Mouse (Mus musculus): ENCODE data around the gene Pex6. TPM values are rescaled to one million over a fixed set of nuclear protein-coding genes. Genes with fewer than 3 reads are reported as not detected.

Gene Pex6
- polyA plus RNA-seq, 1 experiment from 2014 or later = 21.4 TPM

DNA sequence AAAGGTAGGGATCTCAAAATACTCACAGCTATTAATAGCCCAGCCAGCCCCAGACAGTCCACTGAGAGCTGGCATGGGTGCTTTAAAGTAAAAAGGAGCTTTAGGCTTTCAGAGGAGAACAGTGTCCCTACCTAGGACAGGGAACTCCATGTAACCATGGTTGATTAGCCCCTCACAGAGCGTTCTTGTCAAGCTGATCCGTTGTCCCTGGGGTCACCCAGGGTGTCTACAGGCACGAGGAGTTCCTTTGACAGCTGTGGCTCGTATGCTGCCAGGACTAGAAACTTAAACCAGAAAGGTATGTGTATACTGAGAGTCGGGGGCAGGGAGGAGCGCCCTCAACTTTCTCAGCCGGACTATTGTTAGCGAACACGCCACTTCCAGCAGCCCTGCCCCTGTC, 32.4 kb upstream of the Pex6 start:
- Histone ChIP-seq H3K4me1 (replicated peaks; ENCODE audit: control insufficient read depth, insufficient read depth, low read length) (peaks cover 13% of the 10 kb centered on the region), H3K36me3 (ENCODE audit: control insufficient read depth, insufficient read depth, low read length) (peaks cover 8% of the 10 kb centered on the region), H3K9me3 (ENCODE audit: control insufficient read depth, low read length) (no peaks in the 10 kb centered on the region), H3K4me3 (ENCODE audit: low read depth, low read length) (no peak overlapping the region), H3K27ac (ENCODE audit: low read depth, low read length) (no peak overlapping the region), H3K4me2 (ENCODE audit: low read depth, low read length, severe bottlenecking) (peak overlapping the region; percentile 60), H3K27me3 (ENCODE audit: control insufficient read depth, insufficient read depth, low read length) (no peaks in the 10 kb centered on the region), H3K9ac (ENCODE audit: low read length) (peak overlapping the region; percentile 64)
- no peak for DNase-seq (ENCODE audit: low spot score)
- ATAC-seq (replicated peaks; ENCODE audit: low FRiP score) = no peak
- 69% methylated on average over 9 of the region's 9 CpGs for WGBS

DNA sequence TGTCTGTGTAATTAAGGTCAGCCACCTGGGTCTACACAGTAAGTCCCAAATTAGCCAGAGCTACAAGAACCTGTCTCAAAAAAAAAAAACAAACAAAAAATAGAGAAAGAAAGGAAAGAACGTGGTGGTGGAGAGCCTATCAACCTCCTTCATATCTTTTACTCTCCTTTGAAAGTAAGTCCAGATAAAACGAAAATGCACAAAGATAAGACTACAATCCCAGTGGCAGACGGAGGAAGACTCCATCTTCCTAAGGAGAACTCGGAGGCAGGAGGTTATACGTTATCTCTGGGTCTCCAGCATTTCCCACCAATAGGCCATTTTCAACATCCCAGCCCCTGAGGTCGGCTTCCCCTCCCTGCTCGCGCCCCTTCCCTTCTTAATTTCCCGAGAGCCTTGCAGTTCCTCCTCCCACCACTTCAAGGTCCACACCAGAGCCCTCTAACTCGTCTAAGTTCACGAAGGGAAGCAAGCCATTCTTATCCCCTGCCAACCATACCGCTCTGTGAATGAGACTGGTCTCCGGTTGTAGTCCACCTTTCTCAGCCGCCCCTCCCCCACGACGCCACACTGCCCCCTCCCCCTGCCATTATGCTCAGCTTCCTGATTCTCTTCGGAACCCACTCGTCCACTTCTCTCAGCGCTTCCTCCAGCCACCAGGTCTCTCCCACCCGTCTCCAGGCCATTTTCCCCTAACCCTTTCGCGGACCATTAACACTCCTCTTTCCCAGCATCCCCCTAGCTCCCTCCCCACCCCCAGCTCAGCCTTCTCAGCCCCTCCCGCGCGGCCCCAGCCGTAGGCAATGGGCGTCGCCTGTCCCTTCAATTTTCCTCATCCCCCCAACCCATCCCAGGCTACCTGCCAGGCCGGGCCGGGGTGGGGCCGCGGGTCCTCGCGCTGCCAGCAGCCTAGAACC, 31.2 kb upstream of the Pex6 start:
- DNase-seq (ENCODE audit: low spot score) = peak; percentile 82

DNA sequence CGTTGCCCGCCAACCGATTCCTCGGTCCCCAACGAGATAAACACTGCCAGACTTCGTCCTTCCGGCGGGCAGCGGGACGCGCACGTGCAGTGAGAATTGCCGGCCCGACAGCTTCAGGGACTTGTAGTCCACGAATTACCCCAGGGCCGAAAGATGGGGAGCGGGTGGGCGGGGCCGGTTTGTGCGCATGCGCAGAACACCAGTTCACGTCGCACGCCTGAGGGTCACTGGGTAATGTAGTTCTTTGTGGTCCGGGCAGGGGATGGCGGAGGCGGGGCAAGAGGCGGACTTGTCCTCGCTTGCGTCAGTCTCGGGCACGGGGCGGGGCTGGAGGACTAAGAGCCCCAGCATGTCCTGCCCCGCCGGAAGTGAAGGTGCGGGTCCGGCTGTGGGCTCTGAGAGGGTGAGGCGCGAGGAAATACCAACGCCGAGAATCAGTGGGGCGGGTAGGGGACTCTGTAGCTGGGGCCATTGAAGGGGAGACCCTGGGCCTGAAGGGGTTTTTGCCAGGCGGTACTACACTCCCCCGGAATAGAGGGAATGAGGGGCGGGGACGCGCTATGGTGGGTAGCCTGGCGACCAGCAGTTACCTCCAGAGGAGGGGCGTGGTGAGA, 30.4 kb upstream of the Pex6 start, which contains the start of gene Klhdc3:
Gene Klhdc3, minus strand, starts transcription at position 155 of the 614 bp plus-strand sequence.
- Histone ChIP-seq H3K4me1 (replicated peaks; ENCODE audit: control insufficient read depth, insufficient read depth, low read length) (peaks cover 8% of the 10 kb centered on the region; the same call in 1 of the 2 replicates), H3K36me3 (ENCODE audit: control insufficient read depth, insufficient read depth, low read length) (peaks cover 15% of the 10 kb centered on the region), H3K4me2 (ENCODE audit: low read depth, low read length, severe bottlenecking) (peak within 1 kb of the TSS; percentile 66), H3K27me3 (ENCODE audit: control insufficient read depth, insufficient read depth, low read length) (no peaks in the 10 kb centered on the region), H3K27ac (ENCODE audit: low read depth, low read length) (peak within 1 kb of the TSS; percentile 82), H3K9ac (ENCODE audit: low read length) (peak within 1 kb of the TSS; percentile 64), H3K9me3 (ENCODE audit: control insufficient read depth, low read length) (no peaks in the 10 kb centered on the region), H3K4me3 (ENCODE audit: low read depth, low read length) (peak within 1 kb of the TSS; percentile 84)
- ATAC-seq (replicated peaks; ENCODE audit: low FRiP score) = peak; percentile 97
- DNase-seq (ENCODE audit: low spot score) = peak; percentile 100
- WGBS = under 1% methylated on average over 48 of the region's 49 CpGs

More for the DNA sequence above, 31.2 kb upstream of the Pex6 start:
- peaks cover 15% of the 10 kb centered on the region for H3K36me3 ChIP-seq (ENCODE audit: control insufficient read depth, insufficient read depth, low read length)
- peak; percentile 25 for ATAC-seq (replicated peaks; ENCODE audit: low FRiP score)
- H3K4me2 ChIP-seq (ENCODE audit: low read depth, low read length, severe bottlenecking) = peak overlapping the region; percentile 60
- H3K4me1 ChIP-seq (replicated peaks; ENCODE audit: control insufficient read depth, insufficient read depth, low read length) = peaks cover 8% of the 10 kb centered on the region; the same call in 1 of the 2 replicates
- 2% methylated on average over 34 of the region's 34 CpGs for WGBS
- H3K9me3 ChIP-seq (ENCODE audit: control insufficient read depth, low read length) = no peaks in the 10 kb centered on the region
- no peaks in the 10 kb centered on the region for H3K27me3 ChIP-seq (ENCODE audit: control insufficient read depth, insufficient read depth, low read length)
- peak overlapping the region; percentile 82 for H3K27ac ChIP-seq (ENCODE audit: low read depth, low read length)
- H3K4me3 ChIP-seq (ENCODE audit: low read depth, low read length) = peak overlapping the region; percentile 84
- H3K9ac ChIP-seq (ENCODE audit: low read length) = peak overlapping the region; percentile 64

DNA sequence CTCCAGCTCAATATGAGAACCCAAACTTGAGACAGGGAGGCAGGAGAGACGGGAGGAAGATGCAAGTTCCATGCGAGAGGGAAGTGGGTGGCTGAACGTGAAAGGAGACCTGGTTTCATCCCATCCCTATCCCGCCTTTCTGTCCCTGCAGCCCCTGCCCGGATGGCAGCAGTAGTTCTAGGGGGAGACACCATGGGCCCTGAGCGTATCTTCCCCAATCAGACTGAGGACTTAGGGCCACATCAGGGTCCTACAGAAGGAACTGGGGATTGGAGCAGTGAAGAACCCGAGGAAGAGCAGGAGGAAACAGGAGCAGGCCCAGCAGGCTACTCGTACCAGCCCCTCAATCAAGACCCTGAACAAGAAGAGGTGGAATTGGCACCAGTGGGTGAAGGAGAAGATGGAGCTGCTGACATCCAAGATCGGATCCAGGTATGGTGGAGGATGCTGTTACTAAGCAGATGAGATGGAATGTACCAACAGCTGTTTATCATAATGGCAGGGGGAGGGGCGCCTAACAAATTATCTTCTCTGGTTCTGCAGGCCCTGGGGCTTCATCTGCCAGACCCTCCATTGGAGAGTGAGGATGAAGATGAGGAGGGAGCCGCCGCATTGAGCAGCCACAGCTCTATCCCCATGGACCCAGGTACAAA, 29.7 kb upstream of the Pex6 start:
- no peak for DNase-seq (ENCODE audit: low spot score)
- H3K36me3 ChIP-seq (ENCODE audit: control insufficient read depth, insufficient read depth, low read length) = peaks cover 12% of the 10 kb centered on the region; the same call in 1 of the 2 replicates
- WGBS = 29% methylated on average over 12 of the region's 12 CpGs

DNA sequence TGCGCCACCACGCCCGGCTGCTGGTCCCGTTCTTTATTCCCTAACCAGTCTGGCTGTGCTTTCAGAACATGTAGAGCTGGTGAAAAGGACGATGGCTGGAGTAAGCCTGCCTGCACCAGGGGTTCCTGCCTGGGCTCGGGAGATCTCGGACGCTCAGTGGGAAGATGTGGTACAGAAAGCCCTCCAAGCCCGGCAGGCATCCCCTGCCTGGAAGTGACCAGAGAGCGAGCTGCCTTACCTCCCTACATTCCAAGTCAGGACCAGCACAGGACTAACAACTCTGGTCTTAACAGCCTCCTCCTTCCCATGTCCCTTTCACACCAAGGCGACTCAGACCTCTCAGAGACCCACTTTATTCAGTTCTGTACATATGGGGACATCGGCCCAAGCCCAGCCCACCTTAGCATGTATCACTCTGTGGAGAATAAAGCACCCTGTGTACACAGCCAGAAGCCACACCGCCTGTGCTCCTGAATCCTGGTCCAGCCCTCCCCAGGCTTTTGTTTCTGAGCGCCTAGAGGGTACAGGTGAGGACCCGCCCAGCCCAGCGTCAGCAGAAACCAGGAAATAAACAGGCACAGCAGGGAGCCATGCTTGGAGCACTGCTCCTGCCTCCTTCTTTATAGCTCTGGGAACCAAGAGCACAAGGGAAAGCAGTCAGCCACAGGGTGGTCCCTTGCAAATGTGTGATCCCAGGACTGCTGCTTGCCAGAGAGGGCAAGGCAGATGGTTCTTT, 28.4 kb upstream of the Pex6 start:
- Histone ChIP-seq H3K9me3 (ENCODE audit: control insufficient read depth, low read length) (no peaks in the 10 kb centered on the region), H3K27ac (ENCODE audit: low read depth, low read length) (no peak overlapping the region), H3K4me2 (ENCODE audit: low read depth, low read length, severe bottlenecking) (no peak overlapping the region), H3K27me3 (ENCODE audit: control insufficient read depth, insufficient read depth, low read length) (no peaks in the 10 kb centered on the region), H3K36me3 (ENCODE audit: control insufficient read depth, insufficient read depth, low read length) (peaks cover 12% of the 10 kb centered on the region; the same call in 1 of the 2 replicates), H3K9ac (ENCODE audit: low read length) (no peak overlapping the region), H3K4me1 (replicated peaks; ENCODE audit: control insufficient read depth, insufficient read depth, low read length) (peaks cover 8% of the 10 kb centered on the region; the same call in 1 of the 2 replicates), H3K4me3 (ENCODE audit: low read depth, low read length) (no peak overlapping the region)
- DNase-seq (ENCODE audit: low spot score) (no peak), ATAC-seq (replicated peaks; ENCODE audit: low FRiP score) (no peak)
- WGBS = 83% methylated on average over 16 of the region's 16 CpGs

More for the DNA sequence above, 29.7 kb upstream of the Pex6 start:
- peaks cover 8% of the 10 kb centered on the region; the same call in 1 of the 2 replicates for H3K4me1 ChIP-seq (replicated peaks; ENCODE audit: control insufficient read depth, insufficient read depth, low read length)
- peak overlapping the region; percentile 84 for H3K4me3 ChIP-seq (ENCODE audit: low read depth, low read length)
- 0 out of 2 replicates have a peak overlapping the region, but pooled peaks have one; percentile 1 for H3K27ac ChIP-seq (ENCODE audit: low read depth, low read length)
- ATAC-seq (replicated peaks; ENCODE audit: low FRiP score) = no peak
- no peaks in the 10 kb centered on the region for H3K9me3 ChIP-seq (ENCODE audit: control insufficient read depth, low read length)
- H3K27me3 ChIP-seq (ENCODE audit: control insufficient read depth, insufficient read depth, low read length) = no peaks in the 10 kb centered on the region
- H3K4me2 ChIP-seq (ENCODE audit: low read depth, low read length, severe bottlenecking) = peak overlapping the region; percentile 66
- peak overlapping the region; percentile 55 for H3K9ac ChIP-seq (ENCODE audit: low read length)

DNA sequence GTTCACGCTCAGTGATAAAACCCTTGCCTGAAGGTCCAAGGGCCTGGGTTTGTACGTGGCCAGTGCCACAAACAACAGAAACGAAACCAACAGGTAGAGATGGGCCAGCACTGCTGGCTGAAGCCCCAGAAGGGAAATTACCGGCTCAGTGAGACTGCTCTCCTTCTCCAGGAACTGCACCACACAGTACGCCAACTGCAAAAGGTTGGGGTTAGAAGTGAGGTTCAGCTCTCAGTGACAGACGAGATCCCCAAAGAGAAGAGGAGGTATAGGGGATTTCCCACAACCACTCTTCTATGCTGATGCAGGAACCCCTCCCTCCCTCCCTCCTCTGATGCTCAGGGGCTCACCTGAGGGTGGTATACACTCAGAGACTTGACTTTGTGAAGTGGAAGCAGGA, 25.4 kb upstream of the Pex6 start:
- no peak for DNase-seq (ENCODE audit: low spot score)
- no peak overlapping the region for H3K4me2 ChIP-seq (ENCODE audit: low read depth, low read length, severe bottlenecking)
- no peak overlapping the region for H3K27ac ChIP-seq (ENCODE audit: low read depth, low read length)
- no peak overlapping the region for H3K9ac ChIP-seq (ENCODE audit: low read length)
- no peaks in the 10 kb centered on the region for H3K27me3 ChIP-seq (ENCODE audit: control insufficient read depth, insufficient read depth, low read length)
- WGBS = 90% methylated on average over 6 of the region's 6 CpGs
- no peaks in the 10 kb centered on the region for H3K9me3 ChIP-seq (ENCODE audit: control insufficient read depth, low read length)
- no peak overlapping the region for H3K4me3 ChIP-seq (ENCODE audit: low read depth, low read length)
- H3K36me3 ChIP-seq (ENCODE audit: control insufficient read depth, insufficient read depth, low read length) = peaks cover 12% of the 10 kb centered on the region; the same call in 1 of the 2 replicates
- H3K4me1 ChIP-seq (replicated peaks; ENCODE audit: control insufficient read depth, insufficient read depth, low read length) = peaks cover 5% of the 10 kb centered on the region; the same call in 1 of the 2 replicates
- ATAC-seq (replicated peaks; ENCODE audit: low FRiP score) = no peak

DNA sequence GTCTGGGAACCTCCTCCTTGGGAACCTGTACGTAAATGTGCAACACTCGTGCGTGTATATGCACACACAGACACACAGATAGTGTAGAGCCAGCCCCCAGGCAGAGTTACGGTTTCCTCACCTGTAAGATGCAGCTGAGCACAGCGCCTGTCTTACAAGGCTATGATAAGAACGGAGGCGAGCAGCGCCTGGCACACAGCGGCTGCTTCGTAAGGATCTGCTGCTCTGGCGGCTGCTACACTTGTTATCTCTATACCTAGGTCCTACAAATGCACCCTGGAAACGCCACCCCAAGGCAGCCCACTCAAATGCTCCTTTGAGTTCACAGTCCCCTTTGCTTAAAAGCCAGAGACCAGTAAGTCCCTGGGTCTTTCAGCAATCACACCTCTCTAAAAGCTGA, 20.6 kb upstream of the Pex6 start:
- no peak overlapping the region for H3K27ac ChIP-seq (ENCODE audit: low read depth, low read length)
- 91% methylated on average over 12 of the region's 12 CpGs for WGBS
- ATAC-seq (replicated peaks; ENCODE audit: low FRiP score) (no peak), DNase-seq (ENCODE audit: low spot score) (no peak)
- no peaks in the 10 kb centered on the region for H3K27me3 ChIP-seq (ENCODE audit: control insufficient read depth, insufficient read depth, low read length)
- H3K4me1 ChIP-seq (replicated peaks; ENCODE audit: control insufficient read depth, insufficient read depth, low read length) = no peaks in the 10 kb centered on the region
- H3K36me3 ChIP-seq (ENCODE audit: control insufficient read depth, insufficient read depth, low read length) = no peaks in the 10 kb centered on the region; the same call in 1 of the 2 replicates
- no peak overlapping the region for H3K4me3 ChIP-seq (ENCODE audit: low read depth, low read length)
- H3K9ac ChIP-seq (ENCODE audit: low read length) = no peak overlapping the region
- no peak overlapping the region for H3K4me2 ChIP-seq (ENCODE audit: low read depth, low read length, severe bottlenecking)
- H3K9me3 ChIP-seq (ENCODE audit: control insufficient read depth, low read length) = no peaks in the 10 kb centered on the region

DNA sequence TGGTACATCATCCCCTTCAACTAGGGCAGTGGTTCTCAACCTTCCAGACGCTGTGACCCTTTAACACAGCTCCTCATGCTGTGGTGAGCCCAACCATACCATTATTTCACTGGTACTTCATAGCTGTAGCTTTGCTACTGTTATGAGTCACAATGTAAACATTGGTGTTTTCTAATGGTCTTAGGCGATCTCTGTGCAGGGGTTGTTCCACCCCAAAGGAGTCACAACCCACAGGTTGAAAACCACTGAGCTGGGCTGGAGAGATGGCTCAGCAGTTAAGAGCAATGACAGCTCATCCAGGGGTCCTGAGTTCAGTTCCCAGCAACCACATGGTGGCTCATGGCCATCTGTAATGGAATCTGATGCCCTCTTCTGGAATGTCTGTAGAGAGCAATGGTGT, 19.9 kb upstream of the Pex6 start:
- Histone ChIP-seq H3K4me3 (ENCODE audit: low read depth, low read length) (no peak overlapping the region), H3K4me2 (ENCODE audit: low read depth, low read length, severe bottlenecking) (no peak overlapping the region), H3K9ac (ENCODE audit: low read length) (no peak overlapping the region), H3K27ac (ENCODE audit: low read depth, low read length) (no peak overlapping the region), H3K4me1 (replicated peaks; ENCODE audit: control insufficient read depth, insufficient read depth, low read length) (no peaks in the 10 kb centered on the region), H3K27me3 (ENCODE audit: control insufficient read depth, insufficient read depth, low read length) (no peaks in the 10 kb centered on the region), H3K36me3 (ENCODE audit: control insufficient read depth, insufficient read depth, low read length) (no peaks in the 10 kb centered on the region; the same call in 1 of the 2 replicates), H3K9me3 (ENCODE audit: control insufficient read depth, low read length) (no peaks in the 10 kb centered on the region)
- 87% methylated on average over 2 of the region's 2 CpGs for WGBS
- no peak for ATAC-seq (replicated peaks; ENCODE audit: low FRiP score)
- no peak for DNase-seq (ENCODE audit: low spot score)
